Mouse (Mus musculus) retina, postnatal 1 day (tissue): ENCODE measurements around the gene Ap1ar.

Experiments used
- DNase-seq: peaks from one replicate; pipeline ENCODE4 v3.0.0-alpha.2; 2012

Ap1ar gene

DNA sequence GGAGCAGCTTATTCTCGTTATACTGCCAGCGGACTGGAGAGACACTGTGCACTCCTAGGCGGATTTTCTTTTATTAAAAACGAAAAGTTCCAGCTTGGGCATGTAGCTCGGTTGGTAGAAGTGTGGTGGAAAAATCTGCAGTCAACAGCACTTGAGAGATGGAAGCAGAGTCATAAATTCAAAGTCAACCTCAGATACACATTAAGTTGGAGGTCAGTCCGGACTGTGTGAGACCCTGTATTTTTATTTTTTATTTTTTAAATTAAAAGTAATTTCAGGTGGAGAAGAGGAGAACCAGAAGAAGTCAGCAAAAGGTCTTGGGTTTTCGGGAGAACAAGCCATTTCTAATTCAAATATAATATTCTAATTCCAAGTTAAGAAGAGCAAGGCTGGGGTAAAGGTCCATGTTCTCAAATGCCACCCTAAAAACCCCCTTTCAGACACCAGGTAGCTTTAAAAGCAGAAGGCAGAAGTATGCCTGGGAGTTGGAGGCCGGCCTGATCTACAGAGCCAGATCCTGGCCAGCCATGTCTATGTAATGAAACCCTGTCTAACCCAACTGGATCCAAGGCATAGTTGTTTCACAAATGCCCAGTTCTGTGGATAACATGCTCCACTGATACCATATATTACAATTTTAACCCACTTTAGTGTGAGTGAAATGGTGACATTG, 785 bp upstream of the Ap1ar start:
- DNase-seq = no peak

GRCm38 (mm10) chr3:127836798-127837153, 547 bp downstream of the Ap1ar start:
- DNase-seq = no peak

DNA sequence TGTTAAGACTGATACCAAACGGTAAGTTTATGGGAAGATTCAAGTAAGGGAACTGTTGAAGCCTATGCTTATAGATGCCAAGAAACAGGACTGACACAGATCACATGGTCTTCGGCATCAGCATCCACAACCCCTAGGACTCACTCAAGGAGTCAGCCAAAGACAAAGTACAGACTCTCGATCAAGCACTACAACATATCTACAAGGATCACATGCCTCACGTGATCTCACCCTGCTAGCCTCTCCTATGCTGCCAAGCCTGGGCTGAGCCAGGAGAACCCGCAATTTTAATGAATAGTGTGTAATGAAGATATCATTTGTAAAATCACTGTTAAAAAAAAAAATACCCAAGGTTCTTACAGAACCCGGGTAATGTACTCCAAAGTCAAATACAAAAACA, 1.7 kb downstream of the Ap1ar start:
- no peak for DNase-seq

GRCm38 (mm10) chr3:127834040-127834439, 3.3 kb downstream of the Ap1ar start:
- DNase-seq = no peak

GRCm38 (mm10) chr3:127831079-127831478, 6.2 kb downstream of the Ap1ar start:
- no peak for DNase-seq

DNA sequence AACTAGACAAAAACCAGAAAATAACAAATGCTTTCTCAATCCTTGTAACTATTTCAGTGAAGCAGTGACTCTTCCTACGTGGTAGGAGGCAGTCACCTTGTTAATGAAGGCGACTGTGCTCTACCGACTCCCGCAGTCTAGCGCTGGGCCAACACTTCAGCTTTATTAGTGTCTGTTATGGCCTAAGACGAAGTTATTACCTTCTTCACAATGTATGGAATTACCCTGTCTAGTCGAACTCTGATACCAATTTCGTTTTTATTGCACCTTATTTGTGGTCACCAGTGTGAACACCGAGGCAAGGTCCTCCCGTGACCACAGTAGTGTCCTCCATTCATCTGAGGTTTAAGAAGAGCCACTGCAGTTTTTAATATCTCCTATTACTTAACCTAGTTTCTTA, 7.1 kb downstream of the Ap1ar start:
- DNase-seq = no peak

- DNase-seq = peak; percentile 29
Observed at GRCm38 (mm10) chr3:127827123-127827522, 10.2 kb downstream of the Ap1ar start.

DNA sequence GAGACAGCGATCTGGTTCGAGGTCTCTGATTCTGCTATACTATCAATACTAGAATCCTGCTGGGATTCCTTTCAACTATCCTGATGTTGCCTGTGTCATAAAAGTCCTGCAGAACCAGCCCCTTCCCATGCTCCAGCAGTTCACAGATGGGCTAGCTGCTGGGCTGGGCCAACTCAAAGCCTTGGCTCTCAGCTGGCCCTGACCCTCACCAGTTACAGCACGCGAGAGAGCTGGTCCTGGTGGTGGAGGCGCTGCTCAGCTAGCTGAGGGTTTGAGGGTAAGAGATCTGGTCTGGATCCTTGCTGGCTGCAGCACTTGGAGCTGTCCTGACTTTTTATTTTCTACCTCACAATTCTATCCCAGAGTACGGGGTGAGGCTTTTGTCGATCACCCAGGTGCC, 10.8 kb downstream of the Ap1ar start:
- DNase-seq = no peak

DNA sequence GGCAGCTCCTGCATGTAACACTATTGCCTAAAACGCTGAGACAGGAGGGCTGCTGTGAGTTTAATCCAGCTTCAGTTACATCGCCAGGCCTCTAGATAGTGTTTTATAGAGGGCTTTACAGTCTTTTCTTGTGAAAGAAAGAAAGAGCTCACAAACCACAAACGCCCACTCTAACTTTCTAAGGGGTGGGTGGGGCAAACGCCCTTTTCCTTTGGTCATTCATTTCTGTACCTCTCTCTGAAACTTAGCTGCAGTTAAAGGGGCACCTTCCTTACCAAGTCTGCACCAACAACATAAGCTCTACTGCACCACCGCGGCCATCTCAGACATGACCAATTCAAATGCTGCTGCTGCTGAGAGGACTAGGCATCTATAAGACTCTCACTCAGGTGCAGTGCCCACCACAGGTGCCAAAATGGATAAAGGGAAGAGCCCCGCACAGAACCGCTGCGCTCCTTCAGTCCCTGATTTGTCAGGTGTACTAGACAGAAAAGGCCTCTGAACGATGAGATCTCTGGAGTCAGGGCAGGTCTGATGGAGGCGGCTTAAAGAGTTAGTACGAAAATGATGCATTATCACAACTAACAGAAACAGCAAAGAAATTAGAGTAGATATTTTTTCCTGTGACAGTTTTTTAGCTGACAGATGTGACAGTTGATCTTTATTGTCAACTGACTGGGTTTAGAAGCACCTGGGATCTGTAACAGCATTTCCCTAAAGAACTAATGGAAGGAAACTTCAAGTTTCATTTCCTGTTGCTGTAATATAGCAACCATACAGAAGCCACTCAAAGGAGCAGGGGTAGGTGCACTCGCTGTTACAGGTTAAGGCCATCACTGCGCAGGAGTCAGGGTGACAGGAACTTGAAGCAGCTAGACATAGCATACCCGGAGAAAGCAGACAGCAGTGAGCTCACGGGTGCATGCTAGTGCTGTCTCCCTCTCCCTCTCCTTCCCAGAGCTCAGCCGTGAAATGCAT, 13.1 kb downstream of the Ap1ar start:
- no peak for DNase-seq

- DNase-seq = no peak
Observed at GRCm38 (mm10) chr3:127821209-127821608, 16.1 kb downstream of the Ap1ar start.

DNA sequence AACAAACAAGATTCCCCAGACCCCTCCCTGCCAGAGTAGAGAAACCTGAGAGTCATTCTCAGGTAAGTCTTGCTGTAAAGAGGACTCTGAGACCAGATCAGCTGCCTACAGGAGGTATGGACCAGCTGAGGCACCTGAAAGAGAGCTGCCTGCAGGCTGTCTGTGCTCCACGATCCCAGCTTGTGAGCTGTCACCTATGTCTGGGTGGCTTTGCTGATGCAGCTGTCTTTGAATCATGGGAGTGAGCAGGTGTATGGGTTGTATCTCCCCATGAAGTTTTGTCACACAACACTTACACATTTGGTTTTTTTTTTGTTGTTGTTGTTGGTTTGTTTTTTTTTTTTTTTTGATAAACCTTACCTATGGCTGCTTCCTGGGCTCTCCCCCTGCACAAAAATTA, 16.9 kb downstream of the Ap1ar start:
- DNase-seq = no peak

DNA sequence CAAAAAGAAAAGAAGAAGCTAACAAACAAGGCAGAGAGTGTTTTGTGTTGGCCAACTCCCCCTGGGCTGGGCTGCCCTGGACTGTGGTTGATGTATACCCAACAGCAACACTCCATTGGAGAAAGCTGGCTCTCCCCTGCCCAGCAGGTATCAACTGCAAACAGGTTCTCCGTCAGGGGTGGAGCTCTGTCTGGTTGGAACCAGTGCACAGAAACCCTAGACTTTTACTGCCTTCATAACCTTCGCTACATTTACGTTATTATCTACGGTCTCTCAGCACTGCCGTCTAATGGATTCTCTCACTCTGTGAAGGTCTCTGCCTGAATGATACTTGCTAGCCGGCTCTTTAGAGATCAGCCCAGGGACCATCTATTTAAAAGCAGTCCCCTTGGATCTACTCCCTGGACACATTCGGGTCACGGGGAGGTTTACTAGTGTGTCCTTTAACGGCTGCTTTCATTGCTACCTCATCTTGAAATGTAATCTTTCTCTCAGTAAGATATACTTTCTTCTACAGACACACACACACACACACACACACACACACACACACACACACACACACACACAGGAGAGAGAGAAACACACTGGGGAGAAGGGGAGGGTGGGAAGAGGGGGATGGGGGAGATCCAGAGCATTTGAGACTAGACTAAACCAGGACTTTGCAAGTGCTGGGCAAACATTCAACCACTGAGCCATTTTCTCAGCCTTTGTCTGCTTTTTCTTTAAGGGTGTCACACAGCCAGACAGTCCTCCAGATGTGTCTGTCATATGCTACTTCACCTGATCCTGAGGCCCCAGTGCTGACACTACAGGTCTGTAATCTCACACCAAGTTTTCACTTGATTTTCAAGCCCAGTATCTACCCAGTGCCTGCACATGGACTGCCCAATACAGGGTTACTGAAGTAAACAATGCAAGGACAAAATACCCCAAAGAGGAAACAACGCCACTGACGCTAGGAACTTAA, 18.3 kb downstream of the Ap1ar start:
- no peak for DNase-seq

DNA sequence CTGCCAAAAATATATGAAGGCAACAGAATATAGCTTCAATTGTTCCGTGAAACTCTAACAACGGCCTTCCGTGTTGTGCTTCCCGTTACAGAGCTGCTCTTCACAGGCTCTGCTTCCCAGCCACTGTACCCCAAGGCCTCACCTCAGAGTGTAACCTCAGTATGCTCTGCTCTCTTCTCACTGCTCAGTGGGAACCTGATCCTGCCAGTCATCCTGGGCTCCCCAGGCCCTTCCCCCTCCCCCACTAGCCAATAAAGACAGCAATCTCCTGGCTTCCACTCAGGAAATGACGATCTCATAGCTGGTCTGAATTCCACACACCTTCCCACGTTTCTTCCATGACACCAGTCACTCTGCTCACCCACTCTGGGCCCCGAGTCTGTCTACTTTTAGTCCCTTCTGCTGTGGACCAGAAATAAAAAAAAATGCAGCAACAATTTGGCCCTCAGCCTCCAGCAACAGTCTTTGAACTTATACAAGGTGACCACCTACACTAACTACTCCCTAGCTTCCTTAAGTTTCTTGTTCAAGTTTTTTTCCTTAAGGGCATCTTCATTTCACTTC, 20.1 kb downstream of the Ap1ar start:
- no peak for DNase-seq

GRCm38 (mm10) chr3:127809103-127809502, 28.2 kb downstream of the Ap1ar start:
- no peak for DNase-seq

DNA sequence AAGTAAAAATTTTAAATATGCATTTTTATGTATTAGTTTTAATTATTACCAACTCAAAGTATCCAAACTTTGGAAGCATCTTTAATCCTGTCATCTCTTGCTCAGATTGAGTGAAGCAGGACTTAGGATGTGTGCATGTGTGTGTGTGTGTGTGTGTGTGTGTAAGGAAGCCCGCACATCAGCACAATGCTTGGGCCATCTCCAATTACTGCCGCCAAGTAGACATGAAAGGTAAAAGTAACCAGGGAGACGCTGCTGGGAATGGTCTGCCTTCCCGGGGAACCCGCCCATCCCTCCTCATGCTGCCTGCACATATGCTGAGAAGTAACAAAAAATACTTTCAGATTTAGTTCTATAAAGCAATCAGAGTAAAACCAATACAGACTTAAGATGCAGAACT, 29.5 kb downstream of the Ap1ar start:
- DNase-seq = no peak

GRCm38 (mm10) chr3:127805991-127806390, 31.3 kb downstream of the Ap1ar start:
- DNase-seq = no peak

DNA sequence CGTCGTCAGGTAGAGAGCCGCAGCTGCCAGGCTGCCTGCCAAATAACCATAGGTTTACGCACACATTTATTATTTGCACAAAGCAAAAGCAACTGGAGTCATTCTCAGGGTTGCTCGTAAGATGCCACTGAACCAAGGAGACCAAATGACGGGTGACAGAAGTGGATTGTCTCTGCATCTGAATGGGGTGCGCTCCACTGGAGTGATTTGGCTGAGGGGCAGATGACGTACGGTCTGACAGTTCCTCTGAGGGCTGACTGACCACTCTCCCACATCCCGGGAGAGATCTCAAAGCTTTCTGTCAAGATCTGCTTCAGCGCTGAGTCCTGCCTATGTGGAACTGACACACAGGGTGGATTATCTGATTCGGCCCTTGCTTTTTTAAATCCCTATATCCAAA, 32.3 kb downstream of the Ap1ar start:
- peak; percentile 51 for DNase-seq

GRCm38 (mm10) chr3:127804439-127804838, 32.9 kb downstream of the Ap1ar start:
- DNase-seq = no peak

- no peak for DNase-seq
Observed at GRCm38 (mm10) chr3:127802814-127803213, 34.5 kb downstream of the Ap1ar start.

GRCm38 (mm10) chr3:127801162-127801561, 36.2 kb downstream of the Ap1ar start:
- DNase-seq = no peak

GRCm38 (mm10) chr3:127796271-127796670, 41.1 kb downstream of the Ap1ar start:
- DNase-seq = no peak

GRCm38 (mm10) chr3:127795762-127796161, 41.6 kb downstream of the Ap1ar start:
- DNase-seq = no peak

GRCm38 (mm10) chr3:127793022-127793421, 44.3 kb downstream of the Ap1ar start:
- DNase-seq = no peak
